Mouse (Mus musculus) lung, adult 2 months (tissue): ENCODE results near the gene Ina. TPM values are rescaled to one million over a fixed set of nuclear protein-coding genes. Genes with fewer than 3 reads are reported as not detected.

Experiments used
- DNase-seq: peaks from one replicate; pipeline ENCODE4 v3.0.0; 2022
- H3K4me1 ChIP-seq: fragments of 200-500 bp; 2 replicates; pipeline ENCODE4 v1.6.1; 2011; ENCODE audit warnings: low read length; ENCODE audit not compliant: control insufficient read depth, insufficient read depth
- H3K4me3 ChIP-seq: fragments of 200-500 bp; replicated peaks from 2 replicates; pipeline ENCODE3; 2011; ENCODE audit warnings: low read depth, mild to moderate bottlenecking, control low read depth, low read length; ENCODE audit errors: extremely low read depth
- CTCF ChIP-seq: fragments of 200-500 bp; IDR thresholded peaks from 2 replicates; pipeline ENCODE4 v1.5.1; 2011; ENCODE audit warnings: mild to moderate bottlenecking, low read length, control low read depth; ENCODE audit not compliant: insufficient read depth
- POLR2A ChIP-seq: fragments of 200-500 bp; IDR thresholded peaks from 2 replicates; pipeline ENCODE4 v1.6.1; 2011; ENCODE audit warnings: low read depth, mild to moderate bottlenecking, control low read depth, low read length, borderline replicate concordance; ENCODE audit errors: extremely low read depth
- WGBS: fragments of 180-500 bp; shearing (Covaris S2); methylation state at CpG from one replicate; pipeline ENCODE4 v1.1.7; 2018; 5-methylcytosine and 5-hydroxymethylcytosine counted together
- polyA plus RNA-seq: library from polyadenylated mRNA; depleted of rRNA; stranded (reverse); fragments of >200 nt; gene quantifications from 2 replicates; pipeline ENCODE4 v1.2.3, GENCODE M21; 2012; rRNA removed

The Ina gene
- polyA plus RNA-seq, 1 experiment, result 0.04 TPM

- H3K4me1 ChIP-seq, result no peaks in the 10 kb centered on the region
- TF ChIP-seq CTCF, result no peak
- TF ChIP-seq POLR2A, result peak; percentile 51; the same call in 1 of the 2 replicates
- DNase-seq, result peak; percentile 78
- H3K4me3 ChIP-seq, result peak overlapping the region; percentile 70
- WGBS, result under 1% methylated on average over 67 of the region's 72 CpGs
Observed at GRCm38 (mm10) chr19:47067924-47068611, 53.6 kb downstream of the Ina start.

Other genes with a start within 250 kb of the Ina start
- 11.1 and 17.5 TPM in 2 replicates for gene Nt5c2, start 455 bp downstream of the Ina start, polyA plus RNA-seq
- 3.9 and 4.7 TPM in 2 replicates for gene Pcgf6, start 36.2 kb downstream of the Ina start, polyA plus RNA-seq
- gene Taf5, start 53.0 kb downstream of the Ina start, polyA plus RNA-seq, result 2.1 and 2.3 TPM in 2 replicates
- gene Usmg5, start 75.9 kb downstream of the Ina start, polyA plus RNA-seq, result 31.2 and 68.8 TPM in 2 replicates
- 7.7 and 9.0 TPM in 2 replicates for gene Pdcd11, start 76.1 kb downstream of the Ina start, polyA plus RNA-seq
- gene Calhm2, start 123.6 kb downstream of the Ina start, polyA plus RNA-seq, result 23.7 and 25.8 TPM in 2 replicates
- gene Calhm1, start 129.6 kb downstream of the Ina start, polyA plus RNA-seq, result not detected in 2 replicates
- not detected in 2 replicates for gene Calhm3, start 143.1 kb downstream of the Ina start, polyA plus RNA-seq
- gene Neurl1a, start 164.1 kb downstream of the Ina start, polyA plus RNA-seq, result 8.3 and 10.1 TPM in 2 replicates